Mouse (Mus musculus): ENCODE measurements around the gene Creg2. TPM values are rescaled to one million over a fixed set of nuclear protein-coding genes. Genes with fewer than 3 reads are reported as not detected.

Gene Creg2
- polyA plus RNA-seq, 1 experiment = 0.10 TPM

GRCm38 (mm10) chr1:39641667-39642066, 9.6 kb downstream of the Creg2 start:
- Histone ChIP-seq H3K27me3 (ENCODE audit: control insufficient read depth, insufficient read depth, low read length) (no peaks in the 10 kb centered on the region), H3K4me1 (ENCODE audit: control insufficient read depth, insufficient read depth, insufficient read length, low read length) (no peaks in the 10 kb centered on the region), H3K36me3 (ENCODE audit: control insufficient read depth, insufficient read depth, low read length) (no peaks in the 10 kb centered on the region), H3K27ac (ENCODE audit: insufficient read depth, low read depth, low read length) (no peak overlapping the region), H3K4me3 (ENCODE audit: low read depth, low read length) (no peak overlapping the region)
- TF ChIP-seq POLR2A (IDR thresholded peaks at IDR 0.05; ENCODE audit: low read depth, low read length) (no peak), CTCF (IDR thresholded peaks at IDR 0.05; ENCODE audit: extremely low read depth, insufficient read length, insufficient replicate concordance, low read depth, low read length) (peak; percentile 8; the same call in 1 of the 2 replicates)
- 92% methylated on average over 7 of the region's 7 CpGs for WGBS

- Histone ChIP-seq H3K4me1 (ENCODE audit: control insufficient read depth, insufficient read depth, insufficient read length, low read length) (no peaks in the 10 kb centered on the region), H3K4me3 (ENCODE audit: low read depth, low read length) (no peak overlapping the region), H3K36me3 (ENCODE audit: control insufficient read depth, insufficient read depth, low read length) (no peaks in the 10 kb centered on the region), H3K27me3 (ENCODE audit: control insufficient read depth, insufficient read depth, low read length) (no peaks in the 10 kb centered on the region), H3K27ac (ENCODE audit: insufficient read depth, low read depth, low read length) (no peak overlapping the region)
- TF ChIP-seq CTCF (IDR thresholded peaks at IDR 0.05; ENCODE audit: extremely low read depth, insufficient read length, insufficient replicate concordance, low read depth, low read length) = no peak
- 58% methylated on average over 8 of the region's 8 CpGs for WGBS
Measured at GRCm38 (mm10) chr1:39637139-39637538, 14.1 kb downstream of the Creg2 start.

GRCm38 (mm10) chr1:39636660-39637059, 14.6 kb downstream of the Creg2 start:
- TF ChIP-seq POLR2A (IDR thresholded peaks at IDR 0.05; ENCODE audit: low read depth, low read length) = no peak
- no peak for TF ChIP-seq CTCF (IDR thresholded peaks at IDR 0.05; ENCODE audit: extremely low read depth, insufficient read length, insufficient replicate concordance, low read depth, low read length)
- H3K4me3 ChIP-seq (ENCODE audit: low read depth, low read length) = no peak overlapping the region
- H3K27ac ChIP-seq (ENCODE audit: insufficient read depth, low read depth, low read length) = no peak overlapping the region
- H3K27me3 ChIP-seq (ENCODE audit: control insufficient read depth, insufficient read depth, low read length) = no peaks in the 10 kb centered on the region
- WGBS = 21% methylated on average over 5 of the region's 5 CpGs
- H3K36me3 ChIP-seq (ENCODE audit: control insufficient read depth, insufficient read depth, low read length) = no peaks in the 10 kb centered on the region
- no peaks in the 10 kb centered on the region for H3K4me1 ChIP-seq (ENCODE audit: control insufficient read depth, insufficient read depth, insufficient read length, low read length)

- 62% methylated on average over 5 of the region's 5 CpGs for WGBS
- Histone ChIP-seq H3K4me3 (ENCODE audit: low read depth, low read length) (no peak overlapping the region), H3K36me3 (ENCODE audit: control insufficient read depth, insufficient read depth, low read length) (no peaks in the 10 kb centered on the region), H3K27ac (ENCODE audit: insufficient read depth, low read depth, low read length) (no peak overlapping the region), H3K27me3 (ENCODE audit: control insufficient read depth, insufficient read depth, low read length) (no peaks in the 10 kb centered on the region), H3K4me1 (ENCODE audit: control insufficient read depth, insufficient read depth, insufficient read length, low read length) (no peaks in the 10 kb centered on the region)
- TF ChIP-seq CTCF (IDR thresholded peaks at IDR 0.05; ENCODE audit: extremely low read depth, insufficient read length, insufficient replicate concordance, low read depth, low read length) (no peak), POLR2A (IDR thresholded peaks at IDR 0.05; ENCODE audit: low read depth, low read length) (no peak)
Measured at GRCm38 (mm10) chr1:39636196-39636595, 15.1 kb downstream of the Creg2 start.

- Histone ChIP-seq H3K4me1 (ENCODE audit: control insufficient read depth, insufficient read depth, insufficient read length, low read length) (no peaks in the 10 kb centered on the region), H3K4me3 (ENCODE audit: low read depth, low read length) (no peak overlapping the region), H3K27me3 (ENCODE audit: control insufficient read depth, insufficient read depth, low read length) (no peaks in the 10 kb centered on the region), H3K36me3 (ENCODE audit: control insufficient read depth, insufficient read depth, low read length) (no peaks in the 10 kb centered on the region), H3K27ac (ENCODE audit: insufficient read depth, low read depth, low read length) (no peak overlapping the region)
- TF ChIP-seq POLR2A (IDR thresholded peaks at IDR 0.05; ENCODE audit: low read depth, low read length) (no peak), CTCF (IDR thresholded peaks at IDR 0.05; ENCODE audit: extremely low read depth, insufficient read length, insufficient replicate concordance, low read depth, low read length) (no peak)
- 80% methylated on average over 9 of the region's 9 CpGs for WGBS
Measured at GRCm38 (mm10) chr1:39628606-39629005, 22.7 kb downstream of the Creg2 start.

GRCm38 (mm10) chr1:39625491-39625890, 25.8 kb downstream of the Creg2 start:
- H3K27ac ChIP-seq (ENCODE audit: insufficient read depth, low read depth, low read length) = no peak overlapping the region
- TF ChIP-seq CTCF (IDR thresholded peaks at IDR 0.05; ENCODE audit: extremely low read depth, insufficient read length, insufficient replicate concordance, low read depth, low read length) (no peak), POLR2A (IDR thresholded peaks at IDR 0.05; ENCODE audit: low read depth, low read length) (no peak)
- no peaks in the 10 kb centered on the region for H3K36me3 ChIP-seq (ENCODE audit: control insufficient read depth, insufficient read depth, low read length)
- no peaks in the 10 kb centered on the region for H3K4me1 ChIP-seq (ENCODE audit: control insufficient read depth, insufficient read depth, insufficient read length, low read length)
- H3K27me3 ChIP-seq (ENCODE audit: control insufficient read depth, insufficient read depth, low read length) = no peaks in the 10 kb centered on the region
- 63% methylated on average over 3 of the region's 3 CpGs for WGBS
- H3K4me3 ChIP-seq (ENCODE audit: low read depth, low read length) = no peak overlapping the region

GRCm38 (mm10) chr1:39623729-39624128, 27.5 kb downstream of the Creg2 start:
- WGBS = 29% methylated on average over 1 of the region's 1 CpGs
- Histone ChIP-seq H3K27ac (ENCODE audit: insufficient read depth, low read depth, low read length) (no peak overlapping the region), H3K36me3 (ENCODE audit: control insufficient read depth, insufficient read depth, low read length) (no peaks in the 10 kb centered on the region), H3K4me3 (ENCODE audit: low read depth, low read length) (no peak overlapping the region), H3K4me1 (ENCODE audit: control insufficient read depth, insufficient read depth, insufficient read length, low read length) (no peaks in the 10 kb centered on the region), H3K27me3 (ENCODE audit: control insufficient read depth, insufficient read depth, low read length) (no peaks in the 10 kb centered on the region)
- TF ChIP-seq POLR2A (IDR thresholded peaks at IDR 0.05; ENCODE audit: low read depth, low read length) (no peak), CTCF (IDR thresholded peaks at IDR 0.05; ENCODE audit: extremely low read depth, insufficient read length, insufficient replicate concordance, low read depth, low read length) (no peak)

- Histone ChIP-seq H3K4me3 (ENCODE audit: low read depth, low read length) (no peak overlapping the region), H3K36me3 (ENCODE audit: control insufficient read depth, insufficient read depth, low read length) (no peaks in the 10 kb centered on the region), H3K27ac (ENCODE audit: insufficient read depth, low read depth, low read length) (no peak overlapping the region), H3K4me1 (ENCODE audit: control insufficient read depth, insufficient read depth, insufficient read length, low read length) (no peaks in the 10 kb centered on the region), H3K27me3 (ENCODE audit: control insufficient read depth, insufficient read depth, low read length) (no peaks in the 10 kb centered on the region)
- no peak for TF ChIP-seq POLR2A (IDR thresholded peaks at IDR 0.05; ENCODE audit: low read depth, low read length)
- TF ChIP-seq CTCF (IDR thresholded peaks at IDR 0.05; ENCODE audit: extremely low read depth, insufficient read length, insufficient replicate concordance, low read depth, low read length) = no peak
- WGBS = 91% methylated on average over 5 of the region's 5 CpGs
Measured at GRCm38 (mm10) chr1:39623106-39623505, 28.2 kb downstream of the Creg2 start.

All from small intestine, adult 2 months (tissue).